Mouse (Mus musculus): ENCODE data around the gene Olfr1015. TPM values are rescaled to one million over a fixed set of nuclear protein-coding genes. Genes with fewer than 3 reads are reported as not detected.

Gene Olfr1015
- not detected for polyA plus RNA-seq (2014; fragmentation: Illumina TruSeq; extraction: RNeasy Lipid Tissue Mini Kit (QIAGEN cat#74804); ENCODE audit: low read depth, low replicate concordance)

GRCm38 (mm10) chr2:85781717-85782116 lies at the start of gene Olfr1015:
TSS of gene Olfr1015 (plus strand) at chr2:85782017.

GRCm38 (mm10) chr2:85762666-85763065 lies 19.2 kb upstream of the Olfr1015 start, which contains the start of gene Olfr1012:
TSS of gene Olfr1012 (minus strand) at chr2:85762766.

GRCm38 (mm10) chr2:85766798-85767197 lies 15.0 kb upstream of the Olfr1015 start, which contains the start of gene Olfr1013:
TSS of gene Olfr1013 (plus strand) at chr2:85767098.

GRCm38 (mm10) chr2:85772413-85772812 lies 9.4 kb upstream of the Olfr1015 start, which contains the start of gene Olfr1014:
TSS of gene Olfr1014 (plus strand) at chr2:85772713.

GRCm38 (mm10) chr2:85802444-85802843 lies 20.6 kb downstream of the Olfr1015 start, which contains the start of gene Olfr1016:
TSS of gene Olfr1016 (minus strand) at chr2:85802544.

GRCm38 (mm10) chr2:85818179-85818578 lies 36.4 kb downstream of the Olfr1015 start, which contains the start of gene Olfr1018:
TSS of gene Olfr1018 (plus strand) at chr2:85818479.

Other genes starting within 250 kb of the Olfr1015 start
- gene Olfr996, start 202.8 kb upstream of the Olfr1015 start, polyA plus RNA-seq (2014; fragmentation: Illumina TruSeq; extraction: RNeasy Lipid Tissue Mini Kit (QIAGEN cat#74804); ENCODE audit: low read depth, low replicate concordance) = not detected
- gene Olfr998, start 193.1 kb upstream of the Olfr1015 start, polyA plus RNA-seq (2014; fragmentation: Illumina TruSeq; extraction: RNeasy Lipid Tissue Mini Kit (QIAGEN cat#74804); ENCODE audit: low read depth, low replicate concordance) = not detected
- gene Olfr1000, start 170.1 kb upstream of the Olfr1015 start, polyA plus RNA-seq (2014; fragmentation: Illumina TruSeq; extraction: RNeasy Lipid Tissue Mini Kit (QIAGEN cat#74804); ENCODE audit: low read depth, low replicate concordance) = not detected
- not detected for gene Olfr1002, start 131.3 kb upstream of the Olfr1015 start, polyA plus RNA-seq (2014; fragmentation: Illumina TruSeq; extraction: RNeasy Lipid Tissue Mini Kit (QIAGEN cat#74804); ENCODE audit: low read depth, low replicate concordance)
- gene Olfr154, start 117.6 kb upstream of the Olfr1015 start, polyA plus RNA-seq (2014; fragmentation: Illumina TruSeq; extraction: RNeasy Lipid Tissue Mini Kit (QIAGEN cat#74804); ENCODE audit: low read depth, low replicate concordance) = not detected
- not detected for gene Olfr1006, start 103.2 kb upstream of the Olfr1015 start, polyA plus RNA-seq (2014; fragmentation: Illumina TruSeq; extraction: RNeasy Lipid Tissue Mini Kit (QIAGEN cat#74804); ENCODE audit: low read depth, low replicate concordance)
- gene Olfr1008, start 92.6 kb upstream of the Olfr1015 start, polyA plus RNA-seq (2014; fragmentation: Illumina TruSeq; extraction: RNeasy Lipid Tissue Mini Kit (QIAGEN cat#74804); ENCODE audit: low read depth, low replicate concordance) = not detected
- not detected for gene Olfr1009, start 66.6 kb upstream of the Olfr1015 start, polyA plus RNA-seq (2014; fragmentation: Illumina TruSeq; extraction: RNeasy Lipid Tissue Mini Kit (QIAGEN cat#74804); ENCODE audit: low read depth, low replicate concordance)
- gene Olfr1012, start 19.3 kb upstream of the Olfr1015 start, polyA plus RNA-seq (2014; fragmentation: Illumina TruSeq; extraction: RNeasy Lipid Tissue Mini Kit (QIAGEN cat#74804); ENCODE audit: low read depth, low replicate concordance) = not detected
- gene Olfr1013, start 14.9 kb upstream of the Olfr1015 start, polyA plus RNA-seq (2014; fragmentation: Illumina TruSeq; extraction: RNeasy Lipid Tissue Mini Kit (QIAGEN cat#74804); ENCODE audit: low read depth, low replicate concordance) = not detected
- gene Olfr1014, start 9.3 kb upstream of the Olfr1015 start, polyA plus RNA-seq (2014; fragmentation: Illumina TruSeq; extraction: RNeasy Lipid Tissue Mini Kit (QIAGEN cat#74804); ENCODE audit: low read depth, low replicate concordance) = not detected
- gene Olfr1016, start 20.5 kb downstream of the Olfr1015 start, polyA plus RNA-seq (2014; fragmentation: Illumina TruSeq; extraction: RNeasy Lipid Tissue Mini Kit (QIAGEN cat#74804); ENCODE audit: low read depth, low replicate concordance) = not detected
- not detected for gene Olfr1018, start 36.5 kb downstream of the Olfr1015 start, polyA plus RNA-seq (2014; fragmentation: Illumina TruSeq; extraction: RNeasy Lipid Tissue Mini Kit (QIAGEN cat#74804); ENCODE audit: low read depth, low replicate concordance)
- not detected for gene Olfr1019, start 63.5 kb downstream of the Olfr1015 start, polyA plus RNA-seq (2014; fragmentation: Illumina TruSeq; extraction: RNeasy Lipid Tissue Mini Kit (QIAGEN cat#74804); ENCODE audit: low read depth, low replicate concordance)
- not detected for gene Olfr1020, start 65.0 kb downstream of the Olfr1015 start, polyA plus RNA-seq (2014; fragmentation: Illumina TruSeq; extraction: RNeasy Lipid Tissue Mini Kit (QIAGEN cat#74804); ENCODE audit: low read depth, low replicate concordance)
- gene Olfr1022, start 86.6 kb downstream of the Olfr1015 start, polyA plus RNA-seq (2014; fragmentation: Illumina TruSeq; extraction: RNeasy Lipid Tissue Mini Kit (QIAGEN cat#74804); ENCODE audit: low read depth, low replicate concordance) = not detected
- gene Olfr1023, start 103.6 kb downstream of the Olfr1015 start, polyA plus RNA-seq (2014; fragmentation: Illumina TruSeq; extraction: RNeasy Lipid Tissue Mini Kit (QIAGEN cat#74804); ENCODE audit: low read depth, low replicate concordance) = not detected
- gene Olfr1024, start 123.0 kb downstream of the Olfr1015 start, polyA plus RNA-seq (2014; fragmentation: Illumina TruSeq; extraction: RNeasy Lipid Tissue Mini Kit (QIAGEN cat#74804); ENCODE audit: low read depth, low replicate concordance) = not detected
- not detected for gene Olfr1025-ps1, start 133.2 kb downstream of the Olfr1015 start, polyA plus RNA-seq (2014; fragmentation: Illumina TruSeq; extraction: RNeasy Lipid Tissue Mini Kit (QIAGEN cat#74804); ENCODE audit: low read depth, low replicate concordance)
- not detected for gene Olfr1026, start 139.5 kb downstream of the Olfr1015 start, polyA plus RNA-seq (2014; fragmentation: Illumina TruSeq; extraction: RNeasy Lipid Tissue Mini Kit (QIAGEN cat#74804); ENCODE audit: low read depth, low replicate concordance)
- not detected for gene Olfr1028, start 168.4 kb downstream of the Olfr1015 start, polyA plus RNA-seq (2014; fragmentation: Illumina TruSeq; extraction: RNeasy Lipid Tissue Mini Kit (QIAGEN cat#74804); ENCODE audit: low read depth, low replicate concordance)
- gene Olfr1029, start 191.9 kb downstream of the Olfr1015 start, polyA plus RNA-seq (2014; fragmentation: Illumina TruSeq; extraction: RNeasy Lipid Tissue Mini Kit (QIAGEN cat#74804); ENCODE audit: low read depth, low replicate concordance) = 0.09 TPM
- not detected for gene Olfr1030, start 197.3 kb downstream of the Olfr1015 start, polyA plus RNA-seq (2014; fragmentation: Illumina TruSeq; extraction: RNeasy Lipid Tissue Mini Kit (QIAGEN cat#74804); ENCODE audit: low read depth, low replicate concordance)
- not detected for gene Olfr1031, start 208.3 kb downstream of the Olfr1015 start, polyA plus RNA-seq (2014; fragmentation: Illumina TruSeq; extraction: RNeasy Lipid Tissue Mini Kit (QIAGEN cat#74804); ENCODE audit: low read depth, low replicate concordance)
- gene Olfr1032, start 223.5 kb downstream of the Olfr1015 start, polyA plus RNA-seq (2014; fragmentation: Illumina TruSeq; extraction: RNeasy Lipid Tissue Mini Kit (QIAGEN cat#74804); ENCODE audit: low read depth, low replicate concordance) = not detected
- gene Olfr1033, start 238.6 kb downstream of the Olfr1015 start, polyA plus RNA-seq (2014; fragmentation: Illumina TruSeq; extraction: RNeasy Lipid Tissue Mini Kit (QIAGEN cat#74804); ENCODE audit: low read depth, low replicate concordance) = 4.1 TPM

Data from sigmoid colon, adult 10 weeks (tissue).